Mouse (Mus musculus) heart, adult 2 months (tissue): ENCODE data around the gene Kcnj5.

Experiments
- CTCF ChIP-seq: fragments of 200-600 bp; IDR thresholded peaks from 2 replicates; pipeline ENCODE4 v1.8.1; 2022; ENCODE audit warnings: antibody characterized with exemption, mild to moderate bottlenecking, moderate library complexity
- POLR2A ChIP-seq: fragments of 200-500 bp; IDR thresholded peaks from 2 replicates; pipeline ENCODE4 v1.6.1; 2011; ENCODE audit warnings: mild to moderate bottlenecking, low read depth, low read length, control low read depth; ENCODE audit not compliant: insufficient read depth

DNA sequence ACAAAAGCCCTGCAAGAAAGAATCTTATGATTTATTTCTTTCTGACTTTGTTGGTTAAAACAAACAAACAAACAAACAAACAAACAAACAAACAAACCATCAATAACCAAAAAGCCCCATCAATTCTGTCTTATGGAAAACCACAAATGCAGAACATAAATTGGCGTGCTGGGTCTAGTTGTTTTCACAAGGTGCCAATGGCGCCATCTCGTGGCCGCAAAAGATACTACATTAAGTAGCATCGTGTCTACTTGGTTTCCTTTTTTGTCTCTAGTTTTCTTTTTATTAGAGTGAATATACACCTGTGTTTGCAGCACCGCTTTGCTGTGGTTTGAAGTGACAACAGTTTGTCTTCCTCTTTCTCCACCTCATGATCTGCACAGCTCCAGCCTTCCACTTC, 6.2 kb upstream of the Kcnj5 start:
- TF ChIP-seq POLR2A, result no peak
- TF ChIP-seq CTCF, result peak; percentile 87
